Mouse (Mus musculus): ENCODE data around the gene Gars.

DNA sequence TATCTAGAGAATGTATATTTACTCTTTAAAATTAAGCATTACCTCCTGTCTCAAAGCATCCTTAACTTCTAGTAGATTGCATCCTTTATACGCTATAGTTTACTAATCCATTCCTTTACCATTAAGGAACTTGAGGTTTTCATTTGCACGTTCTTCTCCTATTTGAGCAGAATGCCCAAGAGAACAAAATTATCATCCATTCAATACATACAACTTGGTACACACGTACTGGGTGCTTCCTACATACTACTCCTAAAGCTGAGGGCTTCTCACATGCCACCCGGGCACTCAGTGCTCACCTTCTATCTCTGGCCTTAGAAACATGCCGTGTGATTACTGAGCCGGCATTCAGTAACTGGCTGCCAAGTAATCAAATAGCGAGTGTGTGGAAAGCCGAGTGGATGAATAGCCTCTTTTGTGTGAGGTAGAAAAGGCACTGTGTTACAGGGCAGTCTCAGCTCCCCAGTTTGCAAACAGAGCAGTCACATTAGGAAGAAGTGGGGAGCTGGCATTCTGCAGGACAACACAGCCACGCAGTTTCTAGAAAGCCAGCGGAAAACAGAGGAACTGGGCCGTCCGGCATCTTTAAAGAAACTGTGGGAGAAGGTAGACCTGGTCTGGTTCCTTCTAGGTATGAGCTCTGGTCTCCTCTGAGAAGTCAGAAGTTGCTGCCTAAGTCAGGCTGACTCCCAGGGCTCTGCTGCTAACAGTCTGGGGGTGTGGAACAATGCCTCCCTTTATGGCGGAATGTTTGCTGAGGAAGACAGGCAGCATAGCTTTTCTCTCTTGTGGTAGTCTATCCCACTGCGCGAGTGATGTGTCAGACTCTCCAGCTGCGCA lies 28.2 kb upstream of the Gars start:
- no peak for TF ChIP-seq EP300 (optimal IDR thresholded peaks at IDR 0.05)
- TF ChIP-seq CTCF (IDR thresholded peaks at IDR 0.05; ENCODE audit: low read depth), result no peak
